8 mouse cellular contexts compared by ENCODE assay signal in the genomic region with DNA sequence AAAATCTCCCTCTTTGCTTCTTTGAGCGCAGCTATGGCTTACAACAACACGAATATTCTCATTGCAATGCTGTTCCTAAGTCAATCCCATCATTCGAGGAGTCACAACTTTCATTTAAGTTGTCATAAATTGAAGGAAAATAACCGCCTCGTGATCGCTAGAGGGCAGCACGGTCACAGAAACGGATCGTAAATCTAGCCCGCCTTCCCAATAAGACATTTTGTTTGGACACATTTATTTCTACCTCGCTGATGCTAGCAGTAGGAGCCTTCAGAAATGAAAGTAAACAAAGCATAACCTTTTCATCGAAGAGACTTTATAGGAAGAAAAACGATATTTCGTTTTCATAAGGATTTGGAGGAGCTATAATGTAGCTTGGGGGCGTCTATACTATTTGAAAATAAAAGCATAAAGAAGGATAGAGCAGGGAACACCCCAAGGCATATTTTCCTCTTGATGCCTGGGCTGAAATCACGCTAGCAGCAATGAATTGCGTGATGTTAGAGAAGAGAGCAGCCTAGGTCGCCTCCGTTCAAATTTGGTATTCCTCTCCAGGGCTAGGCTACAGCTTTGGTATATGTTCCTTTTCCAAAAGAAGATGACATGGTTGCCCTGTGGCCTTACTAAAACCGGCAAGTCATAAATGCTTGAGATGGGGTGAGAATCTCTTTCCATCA. TPM values are rescaled to one million over a fixed set of nuclear protein-coding genes. Genes with fewer than 3 reads are reported as not detected.
DNase-seq lines count a peak whose midpoint lies in the region; ATAC-seq lines count a peak whose summit lies in the region.

No protein-coding gene starts in this region.

- H3K36me3 ChIP-seq in kidney, embryonic 14.5 days (ENCODE audit: control insufficient read depth, insufficient read depth, low read length) = no peaks in the 10 kb centered on the region

- no peak overlapping the region; the same call in 1 of the 2 replicates for H3K4me3 ChIP-seq in kidney, embryonic 14.5 days (ENCODE audit: low read length)

- 30% methylated on average over 20 of the region's 20 CpGs for WGBS in kidney, embryonic 14.5 days

- H3K27me3 ChIP-seq in kidney, embryonic 14.5 days (ENCODE audit: control insufficient read depth, insufficient read depth, low read length) = no peaks in the 10 kb centered on the region

- peak; percentile 81 for DNase-seq in A20 (ENCODE audit: low read depth, low spot score)
- DNase-seq in R1 (ENCODE audit: low read depth, low spot score) = peak; percentile 39
- DNase-seq in gastrocnemius, postnatal 10 days = peak; percentile 45
- peak; percentile 53 for DNase-seq in liver
- peak; percentile 49 for DNase-seq in testis, postnatal 10 days (ENCODE audit: low spot score)

- H3K9me3 ChIP-seq in kidney, embryonic 14.5 days (ENCODE audit: control insufficient read depth, low read length) = no peaks in the 10 kb centered on the region

- no peak overlapping the region for H3K27ac ChIP-seq in kidney, embryonic 14.5 days (ENCODE audit: low read depth, low read length)

- H3K4me1 ChIP-seq in kidney, embryonic 14.5 days (ENCODE audit: control insufficient read depth, insufficient read depth, low read length) = no peaks in the 10 kb centered on the region

- peak overlapping the region; percentile 27 for H3K4me2 ChIP-seq in kidney, embryonic 14.5 days (replicated peaks; ENCODE audit: low read depth, low read length)

- H3K9ac ChIP-seq in kidney, embryonic 14.5 days (ENCODE audit: low read depth, low read length) = no peak overlapping the region

- peak; percentile 96 for ATAC-seq in common myeloid progenitor, adult 5-6 weeks (replicated peaks; ENCODE audit: low read depth, poor library complexity, severe bottlenecking)
- ATAC-seq in kidney, embryonic 14.5 days (ENCODE audit: low FRiP score, low TSS enrichment) = no peak
- peak; percentile 40; the same call in 1 of the 2 replicates for ATAC-seq in monocyte, adult 5-6 weeks (replicated peaks; ENCODE audit: insufficient number of reproducible peaks, low FRiP score, low TSS enrichment, poor library complexity, severe bottlenecking)

RNA-seq across cellular contexts. Expression of a gene that starts 39.6 kb away (rescaled TPM):
- total RNA-seq in common myeloid progenitor, adult 5-6 weeks (2017) = not detected in 2 replicates
- total RNA-seq in gastrocnemius, postnatal 10 days (2021) = not detected
- polyA plus RNA-seq in kidney, embryonic 14.5 days (2014; fragmentation: Nextera tagmentation; extraction: Ambion mirVana) = not detected in 2 replicates
- total RNA-seq in monocyte, adult 5-6 weeks (2017) = not detected in 3 replicates

RNA-seq across cellular contexts. Expression of a gene that starts 39.7 kb away (rescaled TPM):
- total RNA-seq in common myeloid progenitor, adult 5-6 weeks (2017) = 15.1 and 22.5 TPM in 2 replicates
- 1 to 10 TPM; 7.9 to 8.4 TPM for total RNA-seq in gastrocnemius, postnatal 10 days (2021)
- polyA plus RNA-seq in kidney, embryonic 14.5 days (2014; fragmentation: Nextera tagmentation; extraction: Ambion mirVana) = 11.9 and 12.4 TPM in 2 replicates
- 2.5 to 6.2 TPM (median 5.2 TPM) in 3 replicates for total RNA-seq in monocyte, adult 5-6 weeks (2017)
